Mouse (Mus musculus) heart, embryonic 16.5 days (tissue): ENCODE measurements around the gene Nrn1. TPM values are rescaled to one million over a fixed set of nuclear protein-coding genes. Genes with fewer than 3 reads are reported as not detected.
A peak's percentile ranks its signal among the peaks of the same experiment; 100 is the strongest.

Experiments used
- ATAC-seq: fragments of 200-750 bp; cut with Nextera tagmentation; replicated peaks from 2 replicates; pipeline ENCODE4 v1.8.0; 2017; ENCODE audit warnings: moderate number of reproducible peaks; ENCODE audit not compliant: insufficient read depth, low FRiP score; ENCODE audit errors: extremely low read depth
- H3K27ac ChIP-seq: fragments of 300-500 bp; sonication (generic); 2 replicates; pipeline ENCODE4 v1.5.1; 2014; ENCODE audit warnings: mild to moderate bottlenecking, low read length, control low read depth, moderate library complexity
- H3K27me3 ChIP-seq: fragments of 300-500 bp; sonication (generic); 2 replicates; pipeline ENCODE4 v1.6.1; 2014; ENCODE audit warnings: low read length, mixed read lengths; ENCODE audit not compliant: control insufficient read depth, insufficient read depth
- H3K36me3 ChIP-seq: fragments of 300-500 bp; sonication (generic); 2 replicates; pipeline ENCODE4 v1.6.1; 2014; ENCODE audit not compliant: control insufficient read depth, insufficient read depth
- H3K4me1 ChIP-seq: fragments of 300-500 bp; sonication (generic); 2 replicates; pipeline ENCODE4 v1.6.1; 2014; ENCODE audit warnings: low read length, mixed read lengths; ENCODE audit not compliant: control insufficient read depth, insufficient read depth
- H3K4me2 ChIP-seq: fragments of 300-500 bp; sonication (generic); 2 replicates; pipeline ENCODE4 v1.6.1; 2014; ENCODE audit warnings: low read depth, mild to moderate bottlenecking, control low read depth, low read length
- H3K4me3 ChIP-seq: fragments of 300-500 bp; sonication (generic); 2 replicates; pipeline ENCODE4 v1.5.1; 2014; ENCODE audit warnings: mild to moderate bottlenecking, control low read depth, low read length
- H3K9ac ChIP-seq: fragments of 300-500 bp; sonication (generic); 2 replicates; pipeline ENCODE4 v1.6.1; 2014; ENCODE audit warnings: low read length, control low read depth
- H3K9me3 ChIP-seq: fragments of 300-500 bp; sonication (generic); replicated peaks from 2 replicates; pipeline ENCODE4 v1.6.1; 2016; ENCODE audit warnings: low read length; ENCODE audit not compliant: control insufficient read depth
- WGBS: fragments of 180-500 bp; shearing (Covaris S2); extraction: QIAGEN DNeasy Blood & Tissue Kit; methylation state at CpG from one replicate; pipeline ENCODE4 v1.1.7; 2014; 5-methylcytosine and 5-hydroxymethylcytosine counted together
- polyA plus RNA-seq: library from polyadenylated mRNA; unstranded; fragments of >200 nt; fragmentation: Nextera tagmentation; extraction: Ambion mirVana; gene quantifications from 2 replicates; pipeline ENCODE4 v1.2.1, GENCODE M21; 2015

Gene Nrn1
- 2.6 and 2.8 TPM in 2 replicates for polyA plus RNA-seq

DNA sequence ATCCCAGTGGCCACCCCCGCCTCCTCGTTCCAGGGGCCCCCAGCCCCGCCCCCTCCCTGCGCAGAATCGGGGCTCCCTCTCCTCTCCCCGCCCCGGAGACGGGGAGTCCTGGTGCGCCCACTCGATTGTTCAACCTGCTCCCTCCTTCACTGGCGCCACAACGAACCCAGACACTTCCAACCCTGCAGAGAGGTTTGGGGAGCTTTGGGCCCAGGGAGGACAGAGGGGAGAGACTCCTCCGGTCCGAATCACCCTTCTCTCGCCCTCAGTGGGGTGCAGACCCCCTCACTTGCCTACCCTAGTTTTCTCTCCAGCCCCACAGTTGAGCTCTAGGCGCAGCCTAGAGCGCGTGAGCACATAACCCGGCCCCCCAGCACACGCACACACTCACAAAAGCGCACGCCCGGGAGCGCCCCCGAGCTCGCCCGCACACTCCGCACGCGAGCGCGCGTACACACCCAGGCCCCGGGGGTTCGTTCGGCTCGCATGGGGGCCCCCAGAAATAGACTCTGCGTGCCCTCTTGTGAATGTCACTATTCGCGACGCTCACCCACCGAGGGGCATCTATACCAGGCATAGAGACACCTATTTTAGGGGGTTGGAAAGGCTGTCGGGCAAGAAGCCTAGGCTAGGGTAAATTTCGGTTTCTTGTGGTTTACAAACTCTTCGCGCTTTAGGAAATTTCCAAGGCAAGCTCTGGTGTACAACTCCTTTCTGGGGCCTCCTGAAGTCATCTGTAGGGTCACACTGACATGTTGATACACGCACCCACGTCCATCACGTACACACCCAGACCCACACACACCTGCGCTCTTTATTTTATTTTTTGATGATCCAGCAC lies at the start of gene Nrn1:
Gene Nrn1, minus strand, starts transcription at position 401 of the 841 bp plus-strand sequence.
- Histone ChIP-seq H3K4me1 (peaks cover 19% of the 10 kb centered on the region), H3K4me3 (peak within 1 kb of the TSS; percentile 61), H3K27ac (no peak within 1 kb of the TSS), H3K9ac (peak within 1 kb of the TSS; percentile 67), H3K36me3 (no peaks in the 10 kb centered on the region), H3K27me3 (peaks cover 45% of the 10 kb centered on the region), H3K9me3 (0 out of 2 replicates have a peak, but pooled peaks cover 3% of the 10 kb centered on the region), H3K4me2 (peak within 1 kb of the TSS; percentile 94)
- 1% methylated on average over 50 of the region's 50 CpGs for WGBS
- no peak for ATAC-seq

GRCm38 (mm10) chr13:36779626-36780025 lies 44.7 kb upstream of the Nrn1 start:
- 66% methylated on average over 5 of the region's 5 CpGs for WGBS
- H3K4me2 ChIP-seq = no peak overlapping the region
- H3K36me3 ChIP-seq = no peaks in the 10 kb centered on the region
- H3K27ac ChIP-seq = no peak overlapping the region
- no peak overlapping the region for H3K4me3 ChIP-seq
- no peak overlapping the region for H3K9ac ChIP-seq
- H3K9me3 ChIP-seq = no peaks in the 10 kb centered on the region
- no peak for ATAC-seq
- H3K4me1 ChIP-seq = no peaks in the 10 kb centered on the region
- H3K27me3 ChIP-seq = no peaks in the 10 kb centered on the region

DNA sequence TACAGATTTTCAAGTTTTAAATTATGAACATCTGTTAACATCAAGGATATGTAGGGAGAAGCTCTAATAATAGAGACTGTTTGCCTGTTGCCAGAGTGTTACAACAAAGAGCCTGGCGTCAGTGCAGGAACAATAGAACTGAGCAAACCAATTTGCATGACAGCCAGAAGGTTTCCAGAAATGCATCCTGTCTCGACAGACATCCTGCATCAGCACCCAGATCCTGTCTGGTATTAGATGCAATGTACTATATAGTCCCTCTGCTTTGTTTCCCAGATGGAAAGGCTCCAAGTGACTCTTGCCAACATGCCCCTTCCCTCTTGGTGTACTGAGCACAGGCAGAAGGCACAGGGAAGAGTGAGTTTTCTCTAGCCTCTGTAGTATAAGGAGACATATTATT lies 31.9 kb upstream of the Nrn1 start:
- Histone ChIP-seq H3K9ac (no peak overlapping the region), H3K4me1 (no peaks in the 10 kb centered on the region), H3K27ac (no peak overlapping the region), H3K4me3 (no peak overlapping the region), H3K4me2 (no peak overlapping the region), H3K9me3 (no peaks in the 10 kb centered on the region), H3K36me3 (no peaks in the 10 kb centered on the region), H3K27me3 (no peaks in the 10 kb centered on the region)
- no peak for ATAC-seq
- WGBS = 42% methylated on average over 2 of the region's 2 CpGs

DNA sequence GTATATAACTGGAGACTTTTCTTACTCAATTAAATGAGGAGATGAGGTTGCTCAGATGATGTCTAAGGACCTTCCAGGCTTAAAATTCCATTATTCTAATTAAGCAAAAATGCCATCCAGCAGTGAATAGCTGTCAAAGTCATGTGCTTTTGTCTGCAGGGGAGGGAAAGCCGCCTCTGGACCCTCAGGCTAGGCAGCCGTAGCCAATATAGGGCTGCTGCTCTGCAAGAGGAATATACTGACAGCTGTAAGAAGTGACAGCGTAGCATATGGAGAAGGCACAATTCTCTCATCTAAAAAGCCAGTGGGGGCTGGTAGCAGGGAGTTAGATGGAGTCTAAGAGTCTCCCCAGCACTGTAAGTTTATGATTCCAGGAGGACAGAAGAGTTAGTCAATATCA lies 16.9 kb upstream of the Nrn1 start:
- H3K9ac ChIP-seq = no peak overlapping the region
- H3K27me3 ChIP-seq = no peaks in the 10 kb centered on the region
- H3K36me3 ChIP-seq = no peaks in the 10 kb centered on the region
- no peaks in the 10 kb centered on the region for H3K4me1 ChIP-seq
- no peaks in the 10 kb centered on the region for H3K9me3 ChIP-seq
- no peak for ATAC-seq
- no peak overlapping the region for H3K27ac ChIP-seq
- H3K4me3 ChIP-seq = no peak overlapping the region
- no peak overlapping the region for H3K4me2 ChIP-seq
- WGBS = 82% methylated on average over 3 of the region's 3 CpGs

DNA sequence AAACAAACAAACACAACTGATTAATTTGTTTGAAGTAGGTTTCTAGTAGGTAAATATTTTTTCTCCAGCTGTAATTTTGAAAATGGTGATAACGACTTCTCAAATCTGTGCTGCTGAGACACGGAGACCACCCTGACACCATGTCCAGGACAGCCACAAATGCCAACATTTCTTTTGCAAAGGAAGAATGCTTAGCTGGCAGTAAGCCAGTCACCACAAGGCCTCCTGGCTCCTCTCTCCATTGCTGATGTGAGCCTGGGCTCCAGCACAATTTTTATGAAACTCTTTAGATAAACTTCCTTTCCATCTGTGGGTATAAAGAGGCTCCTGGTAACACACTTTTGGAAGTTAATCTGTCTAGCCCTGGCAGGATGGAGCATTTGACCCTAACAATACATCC lies 15.1 kb upstream of the Nrn1 start:
- no peaks in the 10 kb centered on the region for H3K9me3 ChIP-seq
- WGBS = 40% methylated on average over 2 of the region's 2 CpGs

DNA sequence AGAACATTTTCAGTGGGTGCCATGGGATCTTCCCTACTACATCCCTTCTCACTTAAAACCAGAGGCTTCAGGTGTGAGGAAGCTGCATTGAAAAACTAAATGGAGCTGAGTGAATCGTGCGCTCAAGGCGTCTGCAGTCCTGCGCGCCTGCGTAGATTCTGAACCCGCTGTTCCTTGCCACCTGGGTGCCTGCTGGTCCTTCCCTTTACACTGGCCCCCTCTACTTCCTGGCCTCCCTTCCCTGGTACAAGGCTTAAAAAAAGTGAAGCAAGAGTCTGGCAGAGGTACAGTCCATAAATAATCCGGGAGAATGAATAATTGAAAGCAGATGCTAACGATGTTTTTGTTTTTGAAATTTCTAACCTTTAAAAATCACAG lies 1.7 kb upstream of the Nrn1 start:
- Histone ChIP-seq H3K27ac (no peak overlapping the region), H3K27me3 (peaks cover 30% of the 10 kb centered on the region), H3K4me2 (peak overlapping the region; percentile 94), H3K9me3 (0 out of 2 replicates have a peak, but pooled peaks cover 3% of the 10 kb centered on the region), H3K36me3 (no peaks in the 10 kb centered on the region), H3K4me3 (peak overlapping the region; percentile 61), H3K4me1 (peaks cover 16% of the 10 kb centered on the region), H3K9ac (peak overlapping the region; percentile 58)
- ATAC-seq = no peak
- 20% methylated on average over 9 of the region's 9 CpGs for WGBS

More for the DNA sequence above, 15.1 kb upstream of the Nrn1 start:
- H3K4me1 ChIP-seq = no peaks in the 10 kb centered on the region
- H3K4me2 ChIP-seq = no peak overlapping the region
- no peak overlapping the region for H3K4me3 ChIP-seq
- no peak overlapping the region for H3K9ac ChIP-seq
- no peak for ATAC-seq
- no peak overlapping the region for H3K27ac ChIP-seq
- no peaks in the 10 kb centered on the region for H3K36me3 ChIP-seq
- H3K27me3 ChIP-seq = no peaks in the 10 kb centered on the region

DNA sequence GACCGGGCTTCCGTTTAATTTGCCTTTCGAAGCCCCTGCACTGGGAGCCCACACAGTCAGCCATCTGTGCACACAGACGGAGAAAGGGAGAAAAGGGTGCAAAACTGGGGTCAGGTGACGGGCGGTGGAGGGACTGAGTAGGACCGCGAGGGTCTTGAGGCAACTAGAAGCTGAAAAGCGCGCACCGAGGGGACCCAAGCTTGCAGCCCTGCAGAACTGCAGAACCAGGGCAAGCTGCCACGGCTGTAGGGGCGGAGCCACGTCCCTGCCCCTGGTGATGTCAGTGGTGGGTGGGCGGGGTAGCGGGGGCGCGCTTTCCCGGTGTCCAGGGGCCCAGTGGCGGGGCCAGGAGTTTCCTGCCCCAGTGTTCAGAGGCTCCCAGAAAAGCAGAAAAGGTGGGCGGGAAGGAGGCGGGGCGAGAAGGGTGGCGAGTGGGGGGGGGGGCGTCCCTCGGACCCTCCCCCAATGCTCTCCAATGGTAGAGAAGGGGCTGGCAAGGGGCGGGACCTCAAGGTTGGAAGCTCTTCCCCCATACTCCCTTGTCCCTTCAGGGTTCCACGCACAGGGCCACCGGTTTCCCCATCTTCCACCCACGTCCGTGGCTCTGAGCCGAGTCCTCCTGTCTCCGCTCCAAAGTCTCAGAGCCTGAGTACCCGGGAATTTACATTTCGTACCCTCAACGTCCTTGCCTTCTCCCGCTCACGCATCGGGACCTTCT lies 1.1 kb upstream of the Nrn1 start:
- Histone ChIP-seq H3K27ac (no peak overlapping the region), H3K4me2 (peak overlapping the region; percentile 94), H3K36me3 (no peaks in the 10 kb centered on the region), H3K9me3 (0 out of 2 replicates have a peak, but pooled peaks cover 3% of the 10 kb centered on the region), H3K9ac (peak overlapping the region; percentile 67), H3K4me3 (peak overlapping the region; percentile 61), H3K4me1 (peaks cover 19% of the 10 kb centered on the region), H3K27me3 (peaks cover 36% of the 10 kb centered on the region)
- WGBS = 1% methylated on average over 36 of the region's 39 CpGs
- peak; percentile 85 for ATAC-seq

GRCm38 (mm10) chr13:36733989-36734690 lies 791 bp downstream of the Nrn1 start:
- Histone ChIP-seq H3K27me3 (peaks cover 54% of the 10 kb centered on the region), H3K9ac (no peak overlapping the region), H3K4me2 (peak overlapping the region; percentile 94), H3K4me1 (peaks cover 19% of the 10 kb centered on the region), H3K36me3 (no peaks in the 10 kb centered on the region), H3K9me3 (0 out of 2 replicates have a peak, but pooled peaks cover 3% of the 10 kb centered on the region), H3K27ac (no peak overlapping the region), H3K4me3 (peak overlapping the region; percentile 61)
- no peak for ATAC-seq
- WGBS = 2% methylated on average over 26 of the region's 26 CpGs
